Mouse (Mus musculus) lung, embryonic 14.5 days (tissue): ENCODE measurements around the gene Trim54. TPM values are rescaled to one million over a fixed set of nuclear protein-coding genes. Genes with fewer than 3 reads are reported as not detected.

Experiments used
- ATAC-seq: fragments of 200-750 bp; cut with Nextera tagmentation; 2 replicates; pipeline ENCODE4 v1.8.0; 2017; ENCODE audit warnings: mild to moderate bottlenecking, moderate TSS enrichment, moderate library complexity; ENCODE audit not compliant: insufficient read depth
- DNase-seq: peaks from one replicate; pipeline ENCODE4 v3.0.0-alpha.2; 2015
- H3K27ac ChIP-seq: fragments of 300-500 bp; sonication (generic); 2 replicates; pipeline ENCODE4 v1.5.1; 2014; ENCODE audit warnings: low read depth, mild to moderate bottlenecking, moderate library complexity
- H3K27me3 ChIP-seq: fragments of 300-500 bp; sonication (generic); 2 replicates; pipeline ENCODE4 v1.6.1; 2014; ENCODE audit warnings: low read length, control low read depth; ENCODE audit not compliant: insufficient read depth
- H3K36me3 ChIP-seq: fragments of 300-500 bp; sonication (generic); 2 replicates; pipeline ENCODE4 v1.6.1; 2014; ENCODE audit warnings: control low read depth; ENCODE audit not compliant: insufficient read depth
- H3K4me1 ChIP-seq: fragments of 300-500 bp; sonication (generic); 2 replicates; pipeline ENCODE4 v1.6.1; 2014; ENCODE audit warnings: antibody characterized with exemption, control low read depth; ENCODE audit not compliant: insufficient read depth
- H3K4me2 ChIP-seq: fragments of 300-500 bp; sonication (generic); 2 replicates; pipeline ENCODE4 v1.6.1; 2014; ENCODE audit warnings: mild to moderate bottlenecking
- H3K4me3 ChIP-seq: fragments of 300-500 bp; sonication (generic); 2 replicates; pipeline ENCODE4 v1.5.1; 2014; ENCODE audit warnings: low read depth, low read length
- H3K9ac ChIP-seq: fragments of 300-500 bp; sonication (generic); 2 replicates; pipeline ENCODE4 v1.6.1; 2014
- H3K9me3 ChIP-seq: fragments of 300-500 bp; sonication (generic); 2 replicates; pipeline ENCODE4 v1.6.1; 2016; ENCODE audit warnings: low read depth, low read length, control low read depth
- CTCF ChIP-seq: IDR thresholded peaks from 2 replicates; pipeline ENCODE4 v1.5.1; 2016; ENCODE audit warnings: antibody characterized with exemption, low read depth
- WGBS: fragments of 180-500 bp; shearing (Covaris S2); extraction: QIAGEN DNeasy Blood & Tissue Kit; methylation state at CpG from one replicate; pipeline ENCODE4 v1.1.7; 2014; 5-methylcytosine and 5-hydroxymethylcytosine counted together
- polyA plus RNA-seq: library from polyadenylated mRNA; unstranded; fragments of >200 nt; fragmentation: Nextera tagmentation; extraction: Ambion mirVana; gene quantifications from 2 replicates; pipeline ENCODE4 v1.2.1, GENCODE M21; 2014

Trim54 gene
- polyA plus RNA-seq, 1 experiment from 2014 or later = not detected

DNA sequence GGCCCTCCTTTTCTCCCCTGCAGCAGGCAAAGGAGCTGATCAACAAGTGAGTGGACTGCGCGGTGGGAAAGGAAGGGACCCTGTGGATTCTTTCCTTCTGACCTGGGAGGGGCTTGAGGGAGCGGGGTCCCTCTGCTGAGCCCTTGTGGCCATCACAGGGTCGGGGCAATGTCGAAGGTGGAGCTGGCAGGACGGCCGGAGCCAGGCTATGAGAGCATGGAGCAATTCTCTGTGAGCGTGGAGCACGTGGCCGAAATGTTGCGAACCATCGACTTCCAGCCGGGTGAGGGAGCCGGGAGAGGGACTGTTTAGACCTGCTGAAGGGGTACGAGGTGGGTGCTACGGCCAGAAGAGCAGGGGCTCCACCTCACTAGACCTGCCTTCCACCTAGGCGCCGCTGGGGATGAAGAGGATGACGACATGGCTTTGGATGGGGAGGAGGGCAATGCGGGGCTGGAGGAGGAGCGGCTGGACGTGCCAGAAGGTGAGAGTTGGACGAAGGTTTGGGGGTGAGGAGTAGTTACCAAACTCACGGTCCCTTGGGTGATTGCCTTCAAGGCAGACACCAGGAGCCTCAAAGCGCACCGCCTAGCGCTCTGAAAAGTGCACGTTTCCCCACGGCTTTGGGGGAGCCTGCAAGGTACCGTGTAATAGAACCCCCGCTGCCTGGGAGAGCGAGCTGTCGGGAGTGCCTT lies 20.4 kb downstream of the Trim54 start:
- Histone ChIP-seq H3K36me3 (0 out of 2 replicates have a peak, but pooled peaks cover 5% of the 10 kb centered on the region), H3K4me2 (no peak overlapping the region), H3K9me3 (no peaks in the 10 kb centered on the region), H3K9ac (no peak overlapping the region), H3K4me3 (no peak overlapping the region), H3K27ac (no peak overlapping the region), H3K27me3 (peaks cover 60% of the 10 kb centered on the region), H3K4me1 (no peaks in the 10 kb centered on the region)
- no peak for ATAC-seq
- no peak for DNase-seq
- WGBS = under 1% methylated on average over 33 of the region's 33 CpGs
- TF ChIP-seq CTCF = no peak

DNA sequence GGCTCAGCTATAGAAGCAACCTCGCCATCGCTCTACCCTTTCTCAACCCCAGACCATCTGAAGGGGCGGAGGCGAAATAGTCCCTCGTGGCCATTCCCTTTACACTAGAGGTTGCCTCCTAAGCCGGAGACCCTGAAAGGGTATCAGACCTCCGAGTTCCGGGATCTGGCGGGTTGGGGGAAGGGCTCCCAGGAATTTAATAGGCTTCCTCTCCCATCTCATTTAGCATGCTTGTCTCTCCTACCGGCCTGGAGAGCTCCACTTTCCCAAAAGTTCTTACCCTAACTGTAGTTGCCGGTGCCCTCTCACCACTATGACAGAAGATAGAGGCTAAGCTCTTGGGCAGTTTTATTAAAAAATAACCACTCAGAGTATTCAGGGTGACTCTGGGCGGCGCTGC lies 21.1 kb downstream of the Trim54 start:
- no peak overlapping the region for H3K27ac ChIP-seq
- ATAC-seq (no peak), DNase-seq (no peak)
- peak overlapping the region; percentile 14; the same call in 1 of the 2 replicates for H3K4me3 ChIP-seq
- peaks cover 60% of the 10 kb centered on the region for H3K27me3 ChIP-seq
- 0 out of 2 replicates have a peak, but pooled peaks cover 5% of the 10 kb centered on the region for H3K36me3 ChIP-seq
- H3K4me1 ChIP-seq = no peaks in the 10 kb centered on the region
- 2% methylated on average over 13 of the region's 13 CpGs for WGBS
- no peak overlapping the region for H3K9ac ChIP-seq
- peak overlapping the region; percentile 42; the same call in 1 of the 2 replicates for H3K4me2 ChIP-seq
- H3K9me3 ChIP-seq = no peaks in the 10 kb centered on the region
- no peak for TF ChIP-seq CTCF

DNA sequence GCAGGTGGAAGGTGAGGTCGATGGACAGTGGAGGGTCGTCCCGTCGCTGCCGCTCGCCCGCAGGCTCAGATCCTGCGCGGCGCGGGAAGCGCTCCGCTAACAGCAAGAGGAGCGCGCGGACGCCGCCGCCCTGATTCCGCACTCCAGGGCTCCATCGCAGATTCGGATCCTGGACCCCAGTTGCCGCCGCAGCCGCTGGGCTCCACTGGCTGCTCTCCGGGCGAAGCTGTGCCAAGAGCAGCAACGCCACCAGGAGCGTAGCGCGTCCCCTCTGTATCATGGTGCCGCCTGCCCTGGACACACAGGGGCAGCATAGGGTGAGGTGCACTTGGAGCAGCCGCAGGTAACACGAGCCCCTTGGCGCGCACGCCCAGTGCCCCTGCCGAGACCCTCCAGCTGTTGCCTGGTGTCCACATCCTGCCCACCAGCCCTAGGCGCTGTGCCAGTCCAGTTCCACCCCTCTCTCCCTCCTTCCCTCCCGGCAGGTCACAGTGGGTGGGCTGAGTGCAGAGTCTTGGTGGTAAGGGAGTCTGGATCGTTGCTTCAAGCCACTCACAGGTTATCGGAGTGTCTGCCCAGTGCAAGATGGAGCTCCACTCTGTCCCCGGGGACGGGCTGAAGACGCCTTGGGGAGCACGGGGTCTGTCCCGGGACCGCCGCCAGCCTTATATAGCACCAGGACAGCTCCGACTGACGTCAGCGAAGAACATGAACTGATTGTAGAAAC lies 21.9 kb downstream of the Trim54 start, which contains the start of gene Ucn:
Gene Ucn (minus strand): TSS at position 589 of the 727 bp plus-strand sequence.
- peaks cover 8% of the 10 kb centered on the region; the same call in 1 of the 2 replicates for H3K36me3 ChIP-seq
- H3K27me3 ChIP-seq = peaks cover 60% of the 10 kb centered on the region
- peak within 1 kb of the TSS; percentile 42 for H3K4me2 ChIP-seq
- 1% methylated on average over 52 of the region's 52 CpGs for WGBS
- no peak within 1 kb of the TSS for H3K9ac ChIP-seq
- TF ChIP-seq CTCF = no peak
- H3K4me1 ChIP-seq = no peaks in the 10 kb centered on the region
- peak within 1 kb of the TSS; percentile 14; the same call in 1 of the 2 replicates for H3K4me3 ChIP-seq
- no peak within 1 kb of the TSS for H3K27ac ChIP-seq
- H3K9me3 ChIP-seq = no peaks in the 10 kb centered on the region
- peak; percentile 56 for DNase-seq
- ATAC-seq = peak; percentile 60; the same call in 1 of the 2 replicates

DNA sequence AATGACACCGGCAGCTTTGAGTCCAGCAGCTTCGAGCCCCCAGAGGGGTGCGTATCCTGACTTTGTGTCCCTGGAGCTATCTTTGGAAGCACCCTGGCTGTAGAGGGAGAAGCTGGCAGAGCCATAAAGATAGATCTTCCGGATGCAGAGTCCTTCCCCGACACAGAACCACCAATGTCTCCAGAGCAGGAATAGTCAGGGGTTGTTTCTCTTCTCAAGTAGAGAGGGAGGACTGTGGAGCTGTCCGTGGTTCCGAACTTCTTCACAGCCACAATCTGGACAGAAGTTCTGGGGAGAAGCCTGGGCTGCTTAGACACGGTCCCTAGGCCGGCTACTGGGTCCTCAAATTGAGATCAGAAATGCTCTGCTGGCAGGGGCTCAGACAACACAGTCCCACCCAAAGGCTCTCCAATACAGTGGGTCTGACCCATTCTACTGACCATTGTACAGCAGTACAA lies 22.5 kb downstream of the Trim54 start:
- H3K27ac ChIP-seq = no peak overlapping the region
- H3K27me3 ChIP-seq = peaks cover 58% of the 10 kb centered on the region
- H3K36me3 ChIP-seq = peaks cover 10% of the 10 kb centered on the region; the same call in 1 of the 2 replicates
- peak overlapping the region; percentile 14; the same call in 1 of the 2 replicates for H3K4me3 ChIP-seq
- no peaks in the 10 kb centered on the region for H3K9me3 ChIP-seq
- no peak for ATAC-seq
- peak; percentile 80 for DNase-seq
- peak overlapping the region; percentile 42 for H3K4me2 ChIP-seq
- no peak overlapping the region for H3K9ac ChIP-seq
- TF ChIP-seq CTCF = no peak
- H3K4me1 ChIP-seq = no peaks in the 10 kb centered on the region
- WGBS = 10% methylated on average over 9 of the region's 9 CpGs

DNA sequence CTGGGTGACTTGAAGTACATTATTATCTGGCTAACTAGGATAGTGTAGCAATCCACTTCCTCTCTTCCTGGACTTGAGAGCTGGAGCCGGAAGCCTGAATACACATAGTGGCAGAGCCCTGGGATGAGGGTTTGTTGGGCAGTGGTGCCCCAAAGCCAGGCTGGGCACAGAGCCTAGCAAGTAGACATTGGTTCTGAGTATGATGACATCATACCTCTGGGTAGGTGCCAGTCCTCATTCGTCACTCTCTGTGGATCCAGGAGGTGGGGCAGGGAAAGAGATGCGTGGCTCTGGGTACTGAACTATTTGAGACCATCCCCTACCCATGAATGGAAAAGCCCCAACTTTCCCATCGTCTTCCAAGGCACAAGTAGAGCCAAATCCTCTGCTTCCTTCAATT lies 33.3 kb downstream of the Trim54 start:
- Histone ChIP-seq H3K36me3 (peaks cover 19% of the 10 kb centered on the region; the same call in 1 of the 2 replicates), H3K4me3 (no peak overlapping the region), H3K27ac (no peak overlapping the region), H3K9ac (no peak overlapping the region), H3K27me3 (no peaks in the 10 kb centered on the region), H3K4me1 (no peaks in the 10 kb centered on the region), H3K4me2 (no peak overlapping the region), H3K9me3 (no peaks in the 10 kb centered on the region)
- DNase-seq (no peak), ATAC-seq (no peak)
- no peak for TF ChIP-seq CTCF
- WGBS = 80% methylated on average over 4 of the region's 4 CpGs

DNA sequence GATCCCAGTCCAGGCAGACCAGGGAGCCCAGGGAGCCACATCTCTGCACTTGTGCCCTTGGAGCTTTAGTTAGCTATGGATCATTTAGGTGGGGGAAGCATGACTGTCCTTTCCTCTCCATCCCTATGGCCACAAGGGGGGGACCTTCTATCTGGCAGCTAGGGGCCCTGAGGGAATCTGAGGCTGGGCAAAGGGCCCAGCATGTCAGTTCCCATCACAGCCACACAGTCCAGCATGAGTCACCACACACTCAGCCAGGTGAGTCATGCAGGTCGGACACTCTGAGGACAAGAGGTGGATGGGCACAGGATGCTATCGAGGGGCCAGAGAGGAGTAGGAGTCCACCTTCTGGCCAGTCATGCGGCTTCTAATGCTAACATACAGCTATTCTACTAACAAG lies 35.2 kb downstream of the Trim54 start:
- DNase-seq = no peak
- no peak overlapping the region for H3K9ac ChIP-seq

More for the DNA sequence above, 35.2 kb downstream of the Trim54 start:
- H3K4me3 ChIP-seq = no peak overlapping the region
- WGBS = 88% methylated on average over 3 of the region's 3 CpGs
- peak; percentile 12; the same call in 1 of the 2 replicates for TF ChIP-seq CTCF
- peaks cover 13% of the 10 kb centered on the region for H3K36me3 ChIP-seq
- H3K27ac ChIP-seq = no peak overlapping the region
- H3K4me1 ChIP-seq = no peaks in the 10 kb centered on the region
- no peaks in the 10 kb centered on the region for H3K9me3 ChIP-seq
- no peak for ATAC-seq
- H3K27me3 ChIP-seq = no peaks in the 10 kb centered on the region
- no peak overlapping the region for H3K4me2 ChIP-seq
